Mouse (Mus musculus): Measurements from ENCODE around the gene Tmem145. TPM values are rescaled to one million over a fixed set of nuclear protein-coding genes. Genes with fewer than 3 reads are reported as not detected.
A peak's percentile ranks its signal among the peaks of the same experiment; 100 is the strongest.

The Tmem145 gene
- polyA plus RNA-seq, 1 experiment from 2014 or later: 0.10 TPM

DNA sequence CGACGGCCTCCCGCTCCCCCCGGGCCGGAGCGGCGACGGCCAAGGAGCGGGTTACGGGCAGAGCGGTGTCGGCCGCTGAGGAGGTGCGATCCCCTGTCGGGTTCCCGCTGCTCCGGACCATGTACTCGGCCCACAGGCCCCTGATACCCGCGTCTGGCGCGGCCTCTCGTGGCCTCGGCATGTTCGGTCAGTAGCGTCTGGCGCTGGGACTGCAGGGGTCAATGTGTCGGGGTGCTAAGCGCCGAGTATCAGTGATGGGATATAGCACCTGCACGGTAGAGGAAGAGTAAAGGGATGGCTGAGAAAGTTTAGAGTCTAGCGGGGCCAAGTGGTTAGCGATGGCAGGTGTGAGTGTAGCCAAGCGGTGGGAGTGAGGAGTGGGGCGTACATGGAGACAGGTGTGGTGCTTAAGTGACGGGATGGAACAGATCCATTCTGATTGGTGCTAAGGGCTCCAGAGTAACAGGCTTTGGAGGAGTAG is 23.1 kb upstream of the Tmem145 start:
- H3K4me2 ChIP-seq (replicated peaks; ENCODE audit: low read depth, low read length): peak overlapping the region; percentile 79
- peak overlapping the region; percentile 78 for H3K4me3 ChIP-seq (ENCODE audit: low read length)
- H3K9me3 ChIP-seq (ENCODE audit: low read length): no peaks in the 10 kb centered on the region
- WGBS: under 1% methylated on average over 30 of the region's 36 CpGs
- peak overlapping the region; percentile 82 for H3K9ac ChIP-seq (replicated peaks; ENCODE audit: low read length)
- H3K4me1 ChIP-seq (ENCODE audit: insufficient read depth, low read length): peaks cover 52% of the 10 kb centered on the region
- peak; percentile 4; the same call in 1 of the 2 replicates for ATAC-seq (ENCODE audit: low FRiP score, low TSS enrichment)
- H3K27ac ChIP-seq (ENCODE audit: low read length): peak overlapping the region; percentile 97
- peaks cover 30% of the 10 kb centered on the region for H3K36me3 ChIP-seq (ENCODE audit: insufficient read depth, low read length)
- no peaks in the 10 kb centered on the region for H3K27me3 ChIP-seq (ENCODE audit: insufficient read depth, low read length)

GRCm38 (mm10) chr7:25283637-25284036 is 22.3 kb upstream of the Tmem145 start:
- Histone ChIP-seq H3K27ac (ENCODE audit: low read length) (peak overlapping the region; percentile 97), H3K4me3 (ENCODE audit: low read length) (peak overlapping the region; percentile 78), H3K9me3 (ENCODE audit: low read length) (no peaks in the 10 kb centered on the region), H3K4me2 (replicated peaks; ENCODE audit: low read depth, low read length) (peak overlapping the region; percentile 79), H3K4me1 (ENCODE audit: insufficient read depth, low read length) (peaks cover 49% of the 10 kb centered on the region), H3K9ac (replicated peaks; ENCODE audit: low read length) (peak overlapping the region; percentile 82), H3K27me3 (ENCODE audit: insufficient read depth, low read length) (no peaks in the 10 kb centered on the region), H3K36me3 (ENCODE audit: insufficient read depth, low read length) (peaks cover 38% of the 10 kb centered on the region)
- ATAC-seq (ENCODE audit: low FRiP score, low TSS enrichment): no peak
- 16% methylated on average over 5 of the region's 5 CpGs for WGBS

DNA sequence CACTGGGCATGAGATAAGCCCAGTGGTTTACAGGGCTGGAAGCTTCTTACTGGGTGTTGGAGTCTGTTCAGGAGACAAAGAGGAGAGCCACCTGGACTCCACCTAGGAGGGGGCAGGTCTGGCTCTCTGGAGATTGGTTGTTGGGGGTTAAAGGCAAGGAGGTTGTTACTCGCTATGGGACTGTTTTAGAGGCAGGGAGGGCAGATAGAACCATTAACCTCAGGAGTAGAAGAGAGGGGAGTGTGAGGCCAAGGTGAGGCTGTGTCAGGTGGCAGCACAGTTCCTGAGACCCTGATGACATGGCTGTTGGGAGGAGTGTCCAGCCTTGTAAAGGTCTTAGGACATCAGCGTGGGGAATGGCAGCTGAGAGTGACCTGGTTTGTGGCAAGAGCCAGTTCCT is 21.7 kb upstream of the Tmem145 start:
- H3K27ac ChIP-seq (ENCODE audit: low read length): peak overlapping the region; percentile 97

GRCm38 (mm10) chr7:25284766-25285165 is 21.1 kb upstream of the Tmem145 start:
- Histone ChIP-seq H3K4me3 (ENCODE audit: low read length) (no peak overlapping the region), H3K27me3 (ENCODE audit: insufficient read depth, low read length) (no peaks in the 10 kb centered on the region), H3K27ac (ENCODE audit: low read length) (no peak overlapping the region), H3K4me2 (replicated peaks; ENCODE audit: low read depth, low read length) (peak overlapping the region; percentile 79), H3K9ac (replicated peaks; ENCODE audit: low read length) (0 out of 2 replicates have a peak overlapping the region, but pooled peaks have one; percentile 5), H3K4me1 (ENCODE audit: insufficient read depth, low read length) (peaks cover 42% of the 10 kb centered on the region), H3K36me3 (ENCODE audit: insufficient read depth, low read length) (peaks cover 50% of the 10 kb centered on the region), H3K9me3 (ENCODE audit: low read length) (peaks cover 4% of the 10 kb centered on the region; the same call in 1 of the 2 replicates)
- ATAC-seq (ENCODE audit: low FRiP score, low TSS enrichment): no peak
- 65% methylated on average over 5 of the region's 5 CpGs for WGBS

More for the DNA sequence above, 21.7 kb upstream of the Tmem145 start:
- Histone ChIP-seq H3K4me2 (replicated peaks; ENCODE audit: low read depth, low read length) (peak overlapping the region; percentile 79), H3K4me3 (ENCODE audit: low read length) (peak overlapping the region; percentile 78), H3K4me1 (ENCODE audit: insufficient read depth, low read length) (peaks cover 48% of the 10 kb centered on the region), H3K9ac (replicated peaks; ENCODE audit: low read length) (peak overlapping the region; percentile 82), H3K27me3 (ENCODE audit: insufficient read depth, low read length) (no peaks in the 10 kb centered on the region), H3K36me3 (ENCODE audit: insufficient read depth, low read length) (peaks cover 44% of the 10 kb centered on the region), H3K9me3 (ENCODE audit: low read length) (no peaks in the 10 kb centered on the region)
- WGBS: 59% methylated on average over 2 of the region's 2 CpGs
- ATAC-seq (ENCODE audit: low FRiP score, low TSS enrichment): no peak

DNA sequence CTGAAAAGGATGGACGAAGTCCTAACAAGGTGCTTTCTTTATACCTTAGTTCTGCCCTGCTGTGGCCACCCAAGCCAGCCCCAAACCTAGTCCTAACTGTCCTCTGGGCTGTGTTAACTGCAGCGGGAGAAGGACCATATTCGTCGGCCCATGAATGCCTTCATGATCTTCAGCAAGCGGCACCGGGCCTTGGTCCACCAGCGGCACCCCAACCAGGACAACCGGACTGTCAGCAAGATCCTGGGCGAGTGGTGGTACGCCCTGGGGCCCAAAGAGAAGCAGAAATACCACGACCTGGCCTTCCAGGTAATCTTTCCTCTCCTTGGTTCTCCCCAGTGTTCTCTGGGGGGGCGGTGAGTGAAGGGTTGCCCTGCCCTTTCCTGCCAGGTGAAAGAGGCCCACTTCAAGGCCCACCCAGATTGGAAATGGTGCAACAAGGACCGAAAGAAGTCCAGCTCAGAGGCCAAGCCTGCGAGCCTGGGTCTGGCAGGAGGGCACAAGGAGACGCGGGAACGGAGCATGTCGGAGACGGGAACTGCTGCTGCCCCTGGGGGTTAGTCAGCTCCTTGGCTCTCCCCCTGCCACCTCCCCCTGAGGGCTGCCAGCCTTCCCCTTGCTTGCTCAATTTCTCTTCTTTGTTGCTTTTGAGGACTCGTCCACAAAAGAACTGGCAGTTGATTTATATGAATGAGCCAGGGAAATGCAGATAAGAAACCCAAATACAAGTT is 20.2 kb upstream of the Tmem145 start:
- no peak overlapping the region for H3K27ac ChIP-seq (ENCODE audit: low read length)
- no peak overlapping the region for H3K4me2 ChIP-seq (replicated peaks; ENCODE audit: low read depth, low read length)
- H3K4me3 ChIP-seq (ENCODE audit: low read length): no peak overlapping the region
- H3K4me1 ChIP-seq (ENCODE audit: insufficient read depth, low read length): peaks cover 33% of the 10 kb centered on the region
- peaks cover 7% of the 10 kb centered on the region; the same call in 1 of the 2 replicates for H3K9me3 ChIP-seq (ENCODE audit: low read length)
- WGBS: 89% methylated on average over 20 of the region's 20 CpGs
- H3K9ac ChIP-seq (replicated peaks; ENCODE audit: low read length): no peak overlapping the region
- no peaks in the 10 kb centered on the region for H3K27me3 ChIP-seq (ENCODE audit: insufficient read depth, low read length)
- H3K36me3 ChIP-seq (ENCODE audit: insufficient read depth, low read length): peaks cover 59% of the 10 kb centered on the region
- no peak for ATAC-seq (ENCODE audit: low FRiP score, low TSS enrichment)

DNA sequence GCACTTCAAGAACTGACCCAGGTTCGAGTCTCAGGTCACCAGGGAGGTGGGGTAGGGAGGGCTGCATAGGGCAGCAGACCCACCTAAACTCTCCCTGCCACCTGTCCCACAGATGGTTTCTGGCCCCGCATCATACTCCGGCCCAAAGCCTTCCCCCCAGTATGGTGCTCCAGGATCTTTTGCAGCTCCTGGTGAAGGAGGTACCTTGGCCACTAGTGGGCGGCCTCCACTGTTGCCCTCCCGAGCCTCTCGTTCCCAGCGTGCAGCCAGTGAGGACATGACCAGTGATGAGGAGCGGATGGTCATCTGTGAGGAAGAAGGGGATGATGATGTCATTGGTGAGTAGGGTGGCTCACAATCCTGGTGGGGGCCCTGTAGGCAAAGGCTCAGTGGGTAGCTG is 18.9 kb upstream of the Tmem145 start:
- no peak overlapping the region for H3K4me2 ChIP-seq (replicated peaks; ENCODE audit: low read depth, low read length)
- H3K4me1 ChIP-seq (ENCODE audit: insufficient read depth, low read length): peaks cover 23% of the 10 kb centered on the region
- no peak overlapping the region for H3K27ac ChIP-seq (ENCODE audit: low read length)
- H3K36me3 ChIP-seq (ENCODE audit: insufficient read depth, low read length): peaks cover 72% of the 10 kb centered on the region
- WGBS: 70% methylated on average over 8 of the region's 8 CpGs
- no peaks in the 10 kb centered on the region for H3K27me3 ChIP-seq (ENCODE audit: insufficient read depth, low read length)
- H3K9ac ChIP-seq (replicated peaks; ENCODE audit: low read length): no peak overlapping the region
- H3K4me3 ChIP-seq (ENCODE audit: low read length): no peak overlapping the region
- no peak for ATAC-seq (ENCODE audit: low FRiP score, low TSS enrichment)
- peaks cover 7% of the 10 kb centered on the region; the same call in 1 of the 2 replicates for H3K9me3 ChIP-seq (ENCODE audit: low read length)

GRCm38 (mm10) chr7:25288011-25288410 is 17.9 kb upstream of the Tmem145 start:
- no peak overlapping the region for H3K4me3 ChIP-seq (ENCODE audit: low read length)
- H3K4me1 ChIP-seq (ENCODE audit: insufficient read depth, low read length): peaks cover 21% of the 10 kb centered on the region
- H3K27ac ChIP-seq (ENCODE audit: low read length): no peak overlapping the region
- H3K36me3 ChIP-seq (ENCODE audit: insufficient read depth, low read length): peaks cover 80% of the 10 kb centered on the region
- no peak for ATAC-seq (ENCODE audit: low FRiP score, low TSS enrichment)
- 84% methylated on average over 12 of the region's 12 CpGs for WGBS
- no peak overlapping the region for H3K9ac ChIP-seq (replicated peaks; ENCODE audit: low read length)
- no peaks in the 10 kb centered on the region for H3K27me3 ChIP-seq (ENCODE audit: insufficient read depth, low read length)
- peaks cover 7% of the 10 kb centered on the region; the same call in 1 of the 2 replicates for H3K9me3 ChIP-seq (ENCODE audit: low read length)
- no peak overlapping the region for H3K4me2 ChIP-seq (replicated peaks; ENCODE audit: low read depth, low read length)

DNA sequence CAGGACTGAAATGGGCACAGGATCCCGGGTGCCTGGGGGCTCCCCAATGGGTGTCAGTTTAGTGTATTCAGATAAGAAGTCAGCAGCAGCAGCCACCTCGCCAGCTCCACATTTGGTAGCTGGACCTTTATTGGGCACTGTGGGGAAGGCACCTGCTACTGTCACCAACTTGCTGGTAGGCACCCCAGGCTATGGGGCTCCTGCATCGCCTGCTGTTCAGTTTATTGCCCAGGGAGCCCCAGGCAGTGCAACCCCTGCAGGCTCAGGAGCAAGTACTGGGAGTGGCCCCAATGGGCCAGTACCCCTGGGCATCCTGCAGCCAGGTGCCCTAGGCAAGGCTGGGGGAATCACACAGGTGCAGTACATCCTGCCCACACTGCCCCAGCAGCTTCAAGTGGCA is 17.2 kb upstream of the Tmem145 start:
- Histone ChIP-seq H3K36me3 (ENCODE audit: insufficient read depth, low read length) (peaks cover 87% of the 10 kb centered on the region), H3K4me3 (ENCODE audit: low read length) (no peak overlapping the region), H3K4me1 (ENCODE audit: insufficient read depth, low read length) (peaks cover 13% of the 10 kb centered on the region), H3K27me3 (ENCODE audit: insufficient read depth, low read length) (no peaks in the 10 kb centered on the region), H3K4me2 (replicated peaks; ENCODE audit: low read depth, low read length) (no peak overlapping the region), H3K9ac (replicated peaks; ENCODE audit: low read length) (no peak overlapping the region), H3K27ac (ENCODE audit: low read length) (no peak overlapping the region), H3K9me3 (ENCODE audit: low read length) (peaks cover 7% of the 10 kb centered on the region; the same call in 1 of the 2 replicates)
- ATAC-seq (ENCODE audit: low FRiP score, low TSS enrichment): no peak
- WGBS: 87% methylated on average over 3 of the region's 3 CpGs

DNA sequence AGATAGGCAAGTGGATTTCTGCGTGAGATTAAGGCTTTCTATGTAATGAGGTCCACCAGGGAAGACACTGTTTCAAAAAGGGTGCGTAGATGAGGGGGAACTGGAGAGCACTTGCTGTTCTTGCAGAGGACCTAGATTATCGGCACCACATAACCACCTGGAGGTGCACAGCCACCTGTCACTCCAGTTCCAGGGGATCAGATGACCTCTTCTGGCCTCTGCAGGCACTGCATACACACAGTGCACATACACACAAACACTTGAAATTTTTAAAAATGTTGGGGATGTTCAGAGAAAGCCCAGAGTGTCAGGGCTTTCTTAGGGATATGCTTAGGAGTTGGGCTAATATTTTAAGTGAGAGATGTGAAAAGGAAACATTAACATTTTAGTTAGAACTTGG is 16.0 kb upstream of the Tmem145 start:
- 99% methylated on average over 3 of the region's 3 CpGs for WGBS
- no peak for ATAC-seq (ENCODE audit: low FRiP score, low TSS enrichment)

GRCm38 (mm10) chr7:25290463-25290862 is 15.4 kb upstream of the Tmem145 start:
- H3K4me1 ChIP-seq (ENCODE audit: insufficient read depth, low read length): no peaks in the 10 kb centered on the region
- no peak overlapping the region for H3K9ac ChIP-seq (replicated peaks; ENCODE audit: low read length)
- H3K4me2 ChIP-seq (replicated peaks; ENCODE audit: low read depth, low read length): no peak overlapping the region
- no peak overlapping the region for H3K4me3 ChIP-seq (ENCODE audit: low read length)
- ATAC-seq (ENCODE audit: low FRiP score, low TSS enrichment): 0 out of 2 replicates have a peak, but pooled peaks have one; percentile 5
- peaks cover 94% of the 10 kb centered on the region for H3K36me3 ChIP-seq (ENCODE audit: insufficient read depth, low read length)
- no peak overlapping the region for H3K27ac ChIP-seq (ENCODE audit: low read length)
- peaks cover 7% of the 10 kb centered on the region; the same call in 1 of the 2 replicates for H3K9me3 ChIP-seq (ENCODE audit: low read length)
- 100% methylated on average over 1 of the region's 1 CpGs for WGBS
- no peaks in the 10 kb centered on the region for H3K27me3 ChIP-seq (ENCODE audit: insufficient read depth, low read length)

More for the DNA sequence above, 16.0 kb upstream of the Tmem145 start:
- Histone ChIP-seq H3K4me3 (ENCODE audit: low read length) (no peak overlapping the region), H3K27me3 (ENCODE audit: insufficient read depth, low read length) (no peaks in the 10 kb centered on the region), H3K36me3 (ENCODE audit: insufficient read depth, low read length) (peaks cover 95% of the 10 kb centered on the region), H3K9ac (replicated peaks; ENCODE audit: low read length) (no peak overlapping the region), H3K27ac (ENCODE audit: low read length) (no peak overlapping the region), H3K4me2 (replicated peaks; ENCODE audit: low read depth, low read length) (no peak overlapping the region), H3K4me1 (ENCODE audit: insufficient read depth, low read length) (peaks cover 1% of the 10 kb centered on the region; the same call in 1 of the 2 replicates), H3K9me3 (ENCODE audit: low read length) (peaks cover 7% of the 10 kb centered on the region; the same call in 1 of the 2 replicates)

Data from kidney, embryonic 16.5 days (tissue).